In the genomic region with DNA sequence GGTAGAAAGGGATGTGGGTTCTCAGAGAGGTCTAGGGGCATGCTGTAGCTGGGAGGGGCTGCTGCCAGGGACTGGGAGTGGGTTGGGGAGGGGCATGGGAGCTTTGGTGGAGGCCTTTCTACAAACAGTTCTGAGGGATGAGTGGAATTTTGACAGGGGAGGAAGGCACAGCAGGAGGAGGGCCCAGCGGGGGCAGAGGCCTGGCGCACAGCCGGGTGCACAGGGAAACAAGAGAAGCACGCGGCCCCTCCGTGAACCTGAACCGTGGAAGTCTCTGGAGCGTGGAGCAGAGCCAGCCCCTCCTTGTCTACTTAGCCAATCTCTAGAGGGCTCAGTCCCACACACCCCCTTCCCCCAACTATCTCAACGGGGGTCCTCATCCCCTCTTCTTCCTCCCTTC, we compare ENCODE assay signal across 8 mouse cellular contexts. TPM values are rescaled to one million over a fixed set of nuclear protein-coding genes. Genes with fewer than 3 reads are reported as not detected.
DNase-seq lines count a peak whose midpoint lies in the region; ATAC-seq and TF ChIP-seq lines count a peak whose summit lies in the region.

No protein-coding gene starts in this region.

- H3K4me3 ChIP-seq in lung, postnatal 0 days (ENCODE audit: low read depth, low read length), result no peak overlapping the region
- no peak overlapping the region for H3K4me3 ChIP-seq in lung, adult 2 months (replicated peaks; ENCODE audit: extremely low read depth, low read depth, low read length)
- H3K4me3 ChIP-seq in forebrain, embryonic 11.5 days (ENCODE audit: low read depth, low read length), result no peak overlapping the region
- no peak overlapping the region for H3K4me3 ChIP-seq in intestine, postnatal 0 days (ENCODE audit: low read depth, low read length)
- H3K4me3 ChIP-seq in thymus, adult 2 months (ENCODE audit: control insufficient read depth, insufficient read depth, low read length), result no peak overlapping the region

- H3K36me3 ChIP-seq in lung, postnatal 0 days (ENCODE audit: insufficient read depth, low read length), result no peaks in the 10 kb centered on the region
- H3K36me3 ChIP-seq in forebrain, embryonic 11.5 days (ENCODE audit: control insufficient read depth, insufficient read depth, low read length), result no peaks in the 10 kb centered on the region
- H3K36me3 ChIP-seq in intestine, postnatal 0 days (ENCODE audit: control insufficient read depth, insufficient read depth), result no peaks in the 10 kb centered on the region
- no peaks in the 10 kb centered on the region for H3K36me3 ChIP-seq in thymus, adult 2 months (ENCODE audit: control insufficient read depth, insufficient read depth, low read length)

- H3K4me2 ChIP-seq in lung, postnatal 0 days (replicated peaks; ENCODE audit: low read depth, low read length), result no peak overlapping the region
- H3K4me2 ChIP-seq in forebrain, embryonic 11.5 days (ENCODE audit: low read depth, low read length, severe bottlenecking), result 0 out of 2 replicates have a peak overlapping the region, but pooled peaks have one; percentile 8
- H3K4me2 ChIP-seq in intestine, postnatal 0 days (replicated peaks; ENCODE audit: low read depth), result peak overlapping the region; percentile 49

- no peaks in the 10 kb centered on the region for H3K27me3 ChIP-seq in lung, postnatal 0 days (replicated peaks; ENCODE audit: insufficient read depth, low read length)
- H3K27me3 ChIP-seq in forebrain, embryonic 11.5 days (ENCODE audit: control insufficient read depth, insufficient read depth, low read length), result peaks cover 12% of the 10 kb centered on the region
- no peaks in the 10 kb centered on the region for H3K27me3 ChIP-seq in intestine, postnatal 0 days (replicated peaks; ENCODE audit: control insufficient read depth, insufficient read depth, low read length)
- H3K27me3 ChIP-seq in thymus, adult 2 months (ENCODE audit: control insufficient read depth, insufficient read depth, low read length), result no peaks in the 10 kb centered on the region

- H3K9me3 ChIP-seq in lung, postnatal 0 days (ENCODE audit: low read length), result no peaks in the 10 kb centered on the region
- H3K9me3 ChIP-seq in forebrain, embryonic 11.5 days (ENCODE audit: control insufficient read depth, low read length), result no peaks in the 10 kb centered on the region
- H3K9me3 ChIP-seq in intestine, postnatal 0 days (ENCODE audit: control insufficient read depth), result no peaks in the 10 kb centered on the region

- no peak for TF ChIP-seq CTCF in lung, postnatal 0 days (IDR thresholded peaks at IDR 0.05)
- TF ChIP-seq CTCF in lung, adult 2 months (IDR thresholded peaks at IDR 0.05; ENCODE audit: insufficient read depth, low read length), result no peak
- no peak for TF ChIP-seq CTCF in intestine, postnatal 0 days (IDR thresholded peaks at IDR 0.05; ENCODE audit: low read depth)
- TF ChIP-seq CTCF in thymus, adult 2 months (IDR thresholded peaks at IDR 0.05; ENCODE audit: borderline replicate concordance, control insufficient read depth, extremely low read depth, insufficient read depth, low read length, poor library complexity), result no peak

- no peak for TF ChIP-seq POLR2A in lung, adult 2 months (IDR thresholded peaks at IDR 0.05; ENCODE audit: borderline replicate concordance, extremely low read depth, low read depth, low read length)
- no peak for TF ChIP-seq POLR2A in thymus, adult 2 months (IDR thresholded peaks at IDR 0.05; ENCODE audit: control insufficient read depth, extremely low read depth, insufficient read depth, low read length, poor library complexity)

- peak; percentile 37 for DNase-seq in lung, postnatal 0 days (ENCODE audit: low spot score)
- DNase-seq in lung, adult 2 months, result no peak
- DNase-seq in forebrain, embryonic 11.5 days (ENCODE audit: low spot score), result peak; percentile 65
- DNase-seq in mesoderm, embryonic 11.5 days (ENCODE audit: low read depth, low spot score), result peak; percentile 73
- DNase-seq in adrenal gland, postnatal 10 days, result no peak
- DNase-seq in thymus, adult 2 months, result no peak

- no peak overlapping the region for H3K27ac ChIP-seq in lung, postnatal 0 days (ENCODE audit: low read length)
- H3K27ac ChIP-seq in forebrain, embryonic 11.5 days (ENCODE audit: low read depth, low read length), result peak overlapping the region; percentile 62; the same call in 1 of the 2 replicates
- H3K27ac ChIP-seq in intestine, postnatal 0 days (ENCODE audit: low read depth, low read length), result no peak overlapping the region
- no peak overlapping the region for H3K27ac ChIP-seq in thymus, adult 2 months (ENCODE audit: control insufficient read depth, insufficient read depth, low read length)

- 15% methylated on average over 9 of the region's 9 CpGs for WGBS in lung, postnatal 0 days
- 16% methylated on average over 9 of the region's 9 CpGs for WGBS in lung, adult 2 months
- 4% methylated on average over 9 of the region's 9 CpGs for WGBS in forebrain, embryonic 11.5 days
- WGBS in intestine, postnatal 0 days, result 18% methylated on average over 9 of the region's 9 CpGs
- WGBS in thymus, adult 2 months, result 88% methylated on average over 9 of the region's 9 CpGs

- no peak overlapping the region for H3K9ac ChIP-seq in lung, postnatal 0 days (replicated peaks; ENCODE audit: low read depth)
- no peak overlapping the region; the same call in 1 of the 2 replicates for H3K9ac ChIP-seq in forebrain, embryonic 11.5 days (ENCODE audit: low read length)
- no peak overlapping the region for H3K9ac ChIP-seq in intestine, postnatal 0 days (ENCODE audit: low read depth, low read length)

- H3K4me1 ChIP-seq in lung, postnatal 0 days (ENCODE audit: insufficient read depth, low read depth, low read length), result 0 out of 2 replicates have a peak, but pooled peaks cover 3% of the 10 kb centered on the region
- no peaks in the 10 kb centered on the region for H3K4me1 ChIP-seq in lung, adult 2 months (ENCODE audit: control insufficient read depth, insufficient read depth, low read length)
- peaks cover 48% of the 10 kb centered on the region for H3K4me1 ChIP-seq in forebrain, embryonic 11.5 days (replicated peaks; ENCODE audit: control insufficient read depth, insufficient read depth, low read length)
- H3K4me1 ChIP-seq in intestine, postnatal 0 days (replicated peaks; ENCODE audit: control insufficient read depth, insufficient read depth, low read length), result peaks cover 19% of the 10 kb centered on the region
- H3K4me1 ChIP-seq in thymus, adult 2 months (replicated peaks; ENCODE audit: control insufficient read depth, insufficient read depth, low read length), result no peaks in the 10 kb centered on the region

- peak; percentile 27; the same call in 1 of the 2 replicates for ATAC-seq in lung, postnatal 0 days
- peak; percentile 52 for ATAC-seq in forebrain, embryonic 11.5 days (replicated peaks; ENCODE audit: low FRiP score)
- no peak for ATAC-seq in intestine, postnatal 0 days
- ATAC-seq in erythroblast, adult 5-6 weeks (replicated peaks; ENCODE audit: low FRiP score, poor library complexity, severe bottlenecking), result no peak

- TF ChIP-seq EP300 in lung, postnatal 0 days (IDR thresholded peaks at IDR 0.05), result no peak

RNA-seq across cellular contexts. Expression of gene Flrt1, which starts 30.0 kb away (rescaled TPM):
- polyA plus RNA-seq in lung, postnatal 0 days (2015; fragmentation: Nextera tagmentation; extraction: Ambion mirVana), result 0.17 and 0.19 TPM in 2 replicates
- polyA plus RNA-seq in lung, adult 2 months (2012; rRNA removed), result 0.29 and 0.40 TPM in 2 replicates
- 7.7 and 9.0 TPM in 2 replicates for polyA plus RNA-seq in forebrain, embryonic 11.5 days (2014; fragmentation: Nextera tagmentation; extraction: Ambion mirVana)
- polyA plus RNA-seq in intestine, postnatal 0 days (2015; fragmentation: Nextera tagmentation; extraction: Ambion mirVana), result 0.75 and 0.82 TPM in 2 replicates
- total RNA-seq in adrenal gland, postnatal 10 days (2021), result 1 to 10 TPM; 1.1 to 2.0 TPM
- total RNA-seq in erythroblast, adult 5-6 weeks (2015; ENCODE audit: low replicate concordance), result not detected in 2 replicates
- not detected in 2 replicates for total RNA-seq in erythroblast, adult 5-6 weeks (2017; ENCODE audit: low replicate concordance)
- 0.59 and 0.64 TPM in 2 replicates for polyA plus RNA-seq in thymus, adult 2 months (2012; rRNA removed)

Comparison
In these comparisons a context has a peak if more than half of its experiments do, and no peak if none do; other contexts are left out.
1. DNase-seq: peak in lung, postnatal 0 days (single experiment), forebrain, embryonic 11.5 days (single experiment) and mesoderm, embryonic 11.5 days (single experiment); none in lung, adult 2 months (single experiment), adrenal gland, postnatal 10 days (single experiment) and thymus, adult 2 months (single experiment).
2. ATAC-seq: peak in lung, postnatal 0 days (single experiment) and forebrain, embryonic 11.5 days (single experiment); none in intestine, postnatal 0 days (single experiment) and erythroblast, adult 5-6 weeks (single experiment).